Mouse (Mus musculus): ENCODE results near the gene Gnptg. TPM values are rescaled to one million over a fixed set of nuclear protein-coding genes. Genes with fewer than 3 reads are reported as not detected.
"Not testable (repeated sequence)": the region's sequence is repeated elsewhere in the genome, so short reads cannot be mapped to it uniquely, and the experiment has no call there.

The Gnptg gene
- polyA plus RNA-seq, 1 experiment = 55.6 TPM

GRCm38 (mm10) chr17:25248033-25248750, 8.3 kb upstream of the Gnptg start:
- WGBS = 61% methylated on average over 18 of the region's 18 CpGs
- Histone ChIP-seq H3K4me1 (ENCODE audit: control insufficient read depth, insufficient read depth, low read length) (no peaks in the 10 kb centered on the region), H3K4me3 (replicated peaks; ENCODE audit: extremely low read depth, low read depth, low read length) (no peak overlapping the region)
- no peak for TF ChIP-seq CTCF (IDR thresholded peaks at IDR 0.05; ENCODE audit: insufficient read depth, low read length)
- no peak for TF ChIP-seq POLR2A (IDR thresholded peaks at IDR 0.05; ENCODE audit: borderline replicate concordance, extremely low read depth, low read depth, low read length)
- DNase-seq = no peak

DNA sequence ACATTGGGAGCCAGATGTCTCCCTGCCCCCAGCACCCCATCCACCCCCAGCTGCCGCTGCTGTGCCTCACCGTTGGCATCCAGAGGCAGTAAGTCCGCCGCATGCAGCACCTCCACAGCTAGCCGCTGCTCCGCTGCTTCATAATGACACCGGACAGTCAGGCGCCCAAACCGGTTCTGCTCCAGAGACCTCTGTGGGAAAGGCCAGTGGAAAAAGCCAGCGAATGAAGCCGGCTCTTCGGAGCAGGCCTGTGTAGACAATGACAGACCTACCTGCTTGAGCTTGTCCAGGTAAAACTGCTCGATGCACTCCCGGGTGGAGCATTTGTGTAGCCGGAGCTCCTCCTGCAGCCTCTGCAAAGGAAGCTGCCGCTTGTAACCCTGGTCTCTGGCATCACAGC, 4.3 kb upstream of the Gnptg start:
- 77% methylated on average over 16 of the region's 16 CpGs for WGBS
- TF ChIP-seq POLR2A (IDR thresholded peaks at IDR 0.05; ENCODE audit: borderline replicate concordance, extremely low read depth, low read depth, low read length) (no peak), CTCF (IDR thresholded peaks at IDR 0.05; ENCODE audit: insufficient read depth, low read length) (no peak)
- no peak for DNase-seq
- H3K4me1 ChIP-seq (ENCODE audit: control insufficient read depth, insufficient read depth, low read length) = no peaks in the 10 kb centered on the region
- H3K4me3 ChIP-seq (replicated peaks; ENCODE audit: extremely low read depth, low read depth, low read length) = no peak overlapping the region

DNA sequence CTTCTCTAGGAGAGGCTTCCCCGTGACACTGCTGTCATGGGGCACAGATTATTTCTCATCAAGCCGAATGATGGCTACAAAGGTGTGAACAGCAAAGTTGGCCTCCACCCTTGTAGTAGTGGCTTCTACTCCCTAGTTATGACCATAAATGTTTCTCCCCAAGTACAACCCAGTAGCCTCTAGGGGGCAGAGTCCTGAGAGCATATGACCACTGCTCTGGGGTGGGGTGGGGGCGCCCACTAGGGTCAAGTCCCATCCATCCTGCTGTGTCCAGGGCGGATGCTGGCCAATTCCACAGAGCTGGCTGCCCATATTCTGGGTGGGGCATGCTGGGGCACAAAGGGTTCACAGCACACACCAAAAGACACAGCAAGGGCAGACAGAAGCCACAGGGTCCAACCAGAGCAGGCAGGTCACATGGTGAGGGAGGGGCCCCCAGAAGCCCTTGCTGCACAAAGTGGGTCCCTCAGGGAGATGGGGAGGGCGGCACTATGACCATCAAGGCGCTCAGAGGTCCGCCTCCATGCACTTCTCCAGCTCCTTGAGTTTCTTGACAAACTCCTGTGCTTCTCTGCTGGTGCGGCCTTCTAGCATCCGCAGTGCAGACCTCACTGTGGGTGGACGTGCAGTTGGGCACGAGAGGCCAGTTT, 3.3 kb upstream of the Gnptg start:
- WGBS = 88% methylated on average over 11 of the region's 11 CpGs
- Histone ChIP-seq H3K4me1 (ENCODE audit: control insufficient read depth, insufficient read depth, low read length) (no peaks in the 10 kb centered on the region), H3K4me3 (replicated peaks; ENCODE audit: extremely low read depth, low read depth, low read length) (no peak overlapping the region)
- TF ChIP-seq POLR2A (IDR thresholded peaks at IDR 0.05; ENCODE audit: borderline replicate concordance, extremely low read depth, low read depth, low read length) = no peak
- no peak for TF ChIP-seq CTCF (IDR thresholded peaks at IDR 0.05; ENCODE audit: insufficient read depth, low read length)
- DNase-seq = no peak

GRCm38 (mm10) chr17:25235635-25236034, 4.3 kb downstream of the Gnptg start:
- Histone ChIP-seq H3K4me1 (ENCODE audit: control insufficient read depth, insufficient read depth, low read length) (no peaks in the 10 kb centered on the region), H3K4me3 (replicated peaks; ENCODE audit: extremely low read depth, low read depth, low read length) (no peak overlapping the region)
- no peak for DNase-seq
- 82% methylated on average over 9 of the region's 9 CpGs for WGBS
- no peak for TF ChIP-seq POLR2A (IDR thresholded peaks at IDR 0.05; ENCODE audit: borderline replicate concordance, extremely low read depth, low read depth, low read length)
- no peak for TF ChIP-seq CTCF (IDR thresholded peaks at IDR 0.05; ENCODE audit: insufficient read depth, low read length)

DNA sequence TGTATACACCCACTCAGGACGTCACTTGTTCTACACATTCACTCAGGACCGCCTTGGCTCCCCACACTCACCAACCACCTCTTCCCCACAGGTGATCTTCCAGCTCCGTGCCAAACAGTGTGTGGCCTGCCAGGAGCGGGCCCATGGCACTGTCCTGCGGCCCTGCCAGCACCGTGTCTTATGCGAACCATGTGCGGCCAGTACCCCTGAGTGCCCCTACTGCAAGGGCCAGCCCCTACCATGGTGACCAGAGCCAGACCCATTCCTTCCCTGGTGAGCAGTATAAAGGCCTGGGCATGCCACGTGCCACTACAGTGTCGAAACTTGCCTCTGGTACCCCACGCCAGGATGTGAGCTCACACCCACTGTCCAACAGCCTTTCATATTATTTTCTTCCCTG, 8.3 kb downstream of the Gnptg start:
- 92% methylated on average over 6 of the region's 11 CpGs for WGBS
- not testable (repeated sequence) for H3K4me1 ChIP-seq (ENCODE audit: control insufficient read depth, insufficient read depth, low read length); H3K4me3 ChIP-seq (replicated peaks; ENCODE audit: extremely low read depth, low read depth, low read length); DNase-seq

DNA sequence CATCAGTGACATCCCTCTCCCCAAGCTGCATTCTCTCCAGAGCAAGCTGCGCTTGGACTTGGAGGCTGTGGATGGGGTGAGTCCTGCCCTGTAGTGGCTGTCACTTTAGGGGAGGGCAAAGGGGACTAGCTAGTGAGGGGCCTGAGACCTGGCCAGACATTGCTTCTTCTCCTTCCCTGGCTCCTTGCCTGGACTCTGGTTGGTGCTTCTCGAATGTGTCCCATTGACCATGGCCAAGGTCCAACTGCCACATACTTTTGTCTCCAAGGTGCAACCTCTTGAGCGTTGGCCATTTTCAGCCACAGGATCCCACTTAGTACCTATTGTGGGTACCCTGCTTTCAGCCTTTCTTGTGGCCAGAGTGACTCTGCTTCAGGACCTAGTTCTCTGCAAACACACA, 9.2 kb downstream of the Gnptg start:
- Histone ChIP-seq H3K4me3 (replicated peaks; ENCODE audit: extremely low read depth, low read depth, low read length) (no peak overlapping the region), H3K4me1 (ENCODE audit: control insufficient read depth, insufficient read depth, low read length) (no peaks in the 10 kb centered on the region)
- 58% methylated on average over 3 of the region's 3 CpGs for WGBS
- TF ChIP-seq POLR2A (IDR thresholded peaks at IDR 0.05; ENCODE audit: borderline replicate concordance, extremely low read depth, low read depth, low read length) (no peak), CTCF (IDR thresholded peaks at IDR 0.05; ENCODE audit: insufficient read depth, low read length) (no peak)
- no peak for DNase-seq

DNA sequence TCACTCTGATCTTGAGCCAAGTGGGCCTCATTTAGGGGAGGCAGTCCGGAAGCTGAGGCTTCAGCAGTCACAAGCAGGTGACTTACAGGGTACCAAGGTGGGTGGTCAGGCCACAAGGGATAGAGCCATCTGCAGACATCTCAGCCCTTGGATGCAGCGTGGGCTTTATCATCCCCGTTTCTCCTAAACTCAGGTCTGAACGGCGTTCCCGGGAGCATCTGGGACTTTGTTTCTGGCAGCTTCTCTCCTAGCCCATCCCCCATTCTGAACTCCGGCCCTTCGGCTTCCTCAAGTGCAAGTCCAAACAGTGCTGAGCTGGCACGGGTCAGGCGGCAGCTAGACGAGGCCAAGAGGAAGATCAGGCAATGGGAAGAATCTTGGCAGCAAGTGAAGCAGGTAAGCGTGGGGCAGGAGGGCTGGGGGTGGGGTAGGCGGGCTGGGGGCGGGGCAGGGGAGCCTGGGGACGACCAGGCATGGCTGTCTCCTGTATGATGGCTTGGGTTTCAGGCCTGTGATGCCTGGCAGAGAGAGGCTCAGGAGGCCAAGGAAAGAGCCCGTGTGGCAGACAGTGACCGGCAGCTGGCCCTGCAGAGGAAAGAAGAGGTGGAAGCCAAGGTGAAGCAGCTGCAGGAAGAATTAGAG, 9.8 kb downstream of the Gnptg start:
- DNase-seq = peak; percentile 33
- not testable (repeated sequence) for H3K4me1 ChIP-seq (ENCODE audit: control insufficient read depth, insufficient read depth, low read length); H3K4me3 ChIP-seq (replicated peaks; ENCODE audit: extremely low read depth, low read depth, low read length)
- WGBS = 51% methylated on average over 17 of the region's 17 CpGs

- no peak for DNase-seq
- Histone ChIP-seq H3K4me3 (replicated peaks; ENCODE audit: extremely low read depth, low read depth, low read length) (no peak overlapping the region), H3K4me1 (ENCODE audit: control insufficient read depth, insufficient read depth, low read length) (peaks cover 4% of the 10 kb centered on the region; the same call in 1 of the 2 replicates)
- WGBS = 85% methylated on average over 5 of the region's 5 CpGs
- TF ChIP-seq POLR2A (IDR thresholded peaks at IDR 0.05; ENCODE audit: borderline replicate concordance, extremely low read depth, low read depth, low read length) (no peak), CTCF (IDR thresholded peaks at IDR 0.05; ENCODE audit: insufficient read depth, low read length) (no peak)
Measured at GRCm38 (mm10) chr17:25227991-25228390, 11.9 kb downstream of the Gnptg start.

DNA sequence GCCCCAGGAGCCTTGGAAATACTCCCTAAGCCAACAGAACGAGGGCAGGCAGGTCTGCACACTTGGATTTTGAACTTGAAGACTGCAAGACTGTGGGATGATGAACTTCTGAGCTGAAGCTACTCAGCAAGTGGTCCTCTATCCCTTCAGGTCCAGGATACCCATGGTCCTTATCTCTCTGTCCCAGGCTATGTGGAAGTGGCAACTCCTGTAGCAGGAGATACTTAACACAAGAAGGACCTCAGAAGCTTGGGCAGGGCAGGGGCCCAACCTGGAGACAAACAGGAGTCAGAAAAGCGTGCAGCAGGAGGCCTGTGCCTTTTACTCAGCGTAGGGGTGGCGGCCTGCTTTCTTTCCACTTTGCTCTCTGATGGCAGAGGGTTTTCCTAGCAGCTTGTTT, 14.3 kb downstream of the Gnptg start:
- TF ChIP-seq CTCF (IDR thresholded peaks at IDR 0.05; ENCODE audit: insufficient read depth, low read length) (no peak), POLR2A (IDR thresholded peaks at IDR 0.05; ENCODE audit: borderline replicate concordance, extremely low read depth, low read depth, low read length) (no peak)
- peaks cover 11% of the 10 kb centered on the region for H3K4me1 ChIP-seq (ENCODE audit: control insufficient read depth, insufficient read depth, low read length)
- no peak for DNase-seq
- 86% methylated on average over 4 of the region's 4 CpGs for WGBS
- H3K4me3 ChIP-seq (replicated peaks; ENCODE audit: extremely low read depth, low read depth, low read length) = no peak overlapping the region

All from lung, adult 2 months (tissue).